Mouse (Mus musculus) kidney, postnatal 25 days (tissue): Measurements from ENCODE around the gene Olfr77.

ENCODE experiments used
- DNase-seq, 2 experiments: peaks; one replicate each; pipeline ENCODE4 v3.0.0; 2021; ENCODE audit warnings: mixed read lengths in 2 of 2

Gene Olfr77

DNA sequence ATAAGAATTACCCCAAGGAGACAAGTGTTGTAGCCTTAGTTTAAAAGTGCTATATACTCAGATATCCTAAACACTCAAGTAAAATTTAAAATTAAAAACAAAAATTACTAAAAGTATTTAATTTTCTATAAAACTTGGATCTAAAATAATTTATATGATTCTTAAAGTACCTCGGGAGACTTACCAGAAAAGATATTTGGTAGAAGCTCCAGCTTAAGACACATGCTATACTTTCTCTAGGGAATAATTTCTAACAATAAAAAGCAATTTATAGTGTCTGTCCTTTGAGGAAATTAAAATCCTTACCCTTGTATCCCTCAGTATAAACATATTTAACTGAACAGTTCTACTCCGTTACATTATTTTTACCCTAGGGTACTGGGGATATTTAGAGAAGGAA lies at the start of gene Olfr77:
Gene Olfr77 (plus strand): TSS at position 301 of the 400 bp plus-strand sequence.
- no peak for DNase-seq

DNA sequence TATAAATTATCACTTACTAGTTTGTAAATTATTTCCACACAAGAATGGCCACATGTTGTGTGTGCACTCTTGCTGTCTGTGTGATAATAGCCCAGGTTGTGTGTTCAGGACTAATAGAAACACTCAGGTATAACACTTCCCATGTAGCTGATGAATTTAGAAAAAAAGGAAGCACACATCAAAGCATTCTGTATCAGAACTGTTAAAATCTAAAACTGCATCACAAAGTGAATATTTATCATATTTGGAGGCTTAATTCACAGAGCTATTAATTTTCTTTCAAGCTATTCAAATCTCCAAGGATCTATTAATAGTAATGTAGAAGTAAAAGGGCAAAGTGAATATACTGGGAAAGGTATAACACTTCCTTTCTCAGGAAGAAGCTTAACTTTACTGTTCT lies 28.8 kb upstream of the Olfr77 start, which contains the start of gene Olfr862:
Gene Olfr862 (minus strand): TSS at position 101 of the 400 bp plus-strand sequence.
- no peak for DNase-seq

DNA sequence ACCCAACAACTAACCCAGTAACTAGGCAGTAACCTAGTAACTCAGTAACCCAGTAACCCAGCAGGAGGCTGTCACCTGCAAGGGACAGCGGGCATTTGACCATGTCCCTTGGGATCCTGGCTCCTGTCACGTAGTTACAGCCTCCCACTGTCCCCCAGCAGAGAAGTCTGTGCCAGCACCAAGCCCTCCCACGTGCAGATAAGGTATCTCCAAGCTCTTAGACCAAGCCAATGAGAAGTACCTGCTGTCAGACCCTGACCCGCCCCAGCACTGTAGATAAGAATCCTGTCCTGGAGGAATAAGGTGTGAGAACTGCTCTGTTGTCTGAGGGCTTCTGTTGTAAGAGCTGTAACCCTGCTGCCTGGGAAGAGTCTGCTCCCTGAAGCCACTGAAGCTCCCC lies 5.5 kb upstream of the Olfr77 start:
- no peak for DNase-seq
